Mouse (Mus musculus): Measurements from ENCODE around the gene C2cd2. TPM values are rescaled to one million over a fixed set of nuclear protein-coding genes. Genes with fewer than 3 reads are reported as not detected.

C2cd2 gene
- polyA plus RNA-seq, 2 experiments, result 14.2 to 21.7 TPM

DNA sequence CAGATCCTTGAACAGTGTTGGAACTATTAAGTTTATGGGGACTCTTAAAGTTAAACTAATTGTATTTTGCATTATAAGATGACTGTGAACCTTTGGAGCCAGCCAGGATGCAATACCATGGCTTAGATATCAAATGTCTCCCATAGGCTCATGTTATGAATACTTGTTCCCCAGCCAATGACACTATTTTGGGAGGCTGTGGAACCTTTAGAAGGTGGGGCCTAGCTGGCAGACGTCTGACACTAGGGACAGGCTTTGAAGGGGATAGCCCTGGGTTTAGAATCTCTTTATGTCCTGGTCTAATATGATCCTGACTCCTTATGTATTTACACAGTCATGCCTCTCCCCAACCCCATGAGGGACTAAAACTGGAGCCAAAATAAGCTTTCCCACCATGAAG, 88.0 kb downstream of the C2cd2 start:
- H3K9ac ChIP-seq (ENCODE audit: low read depth, low read length, severe bottlenecking), result no peak overlapping the region
- H3K4me3 ChIP-seq (replicated peaks; ENCODE audit: low read length), result no peak overlapping the region
- H3K36me3 ChIP-seq (ENCODE audit: control insufficient read depth, insufficient read depth, low read length), result peaks cover 40% of the 10 kb centered on the region
- no peak for ATAC-seq (ENCODE audit: low FRiP score, low read depth)
- DNase-seq (ENCODE audit: low spot score), result no peak
- H3K4me1 ChIP-seq (ENCODE audit: control insufficient read depth, insufficient read depth, low read length), result no peaks in the 10 kb centered on the region
- H3K27ac ChIP-seq (replicated peaks; ENCODE audit: low read depth, low read length), result no peak overlapping the region
- H3K9me3 ChIP-seq (ENCODE audit: control insufficient read depth, low read length), result no peaks in the 10 kb centered on the region
- H3K4me2 ChIP-seq (replicated peaks; ENCODE audit: low read depth, low read length, severe bottlenecking), result no peak overlapping the region
- no peak for TF ChIP-seq POLR2A (IDR thresholded peaks at IDR 0.05; ENCODE audit: borderline replicate concordance, extremely low read depth, insufficient read depth, insufficient read length)
- 39% methylated on average over 1 of the region's 1 CpGs for whole genome bisulfite sequencing
- H3K27me3 ChIP-seq (ENCODE audit: control insufficient read depth, insufficient read depth, low read length), result no peaks in the 10 kb centered on the region

- no peaks in the 10 kb centered on the region for H3K9me3 ChIP-seq (ENCODE audit: control insufficient read depth, low read length)
- WGBS, result 85% methylated on average over 5 of the region's 5 CpGs
- H3K27me3 ChIP-seq (ENCODE audit: control insufficient read depth, insufficient read depth, low read length), result no peaks in the 10 kb centered on the region
- H3K27ac ChIP-seq (replicated peaks; ENCODE audit: low read depth, low read length), result no peak overlapping the region
- ATAC-seq (ENCODE audit: low FRiP score, low read depth), result no peak
- H3K36me3 ChIP-seq (ENCODE audit: control insufficient read depth, insufficient read depth, low read length), result peaks cover 49% of the 10 kb centered on the region
- no peak for DNase-seq (ENCODE audit: low spot score)
- H3K4me2 ChIP-seq (replicated peaks; ENCODE audit: low read depth, low read length, severe bottlenecking), result no peak overlapping the region
- H3K4me3 ChIP-seq (replicated peaks; ENCODE audit: low read length), result no peak overlapping the region
- no peaks in the 10 kb centered on the region for H3K4me1 ChIP-seq (ENCODE audit: control insufficient read depth, insufficient read depth, low read length)
- no peak overlapping the region for H3K9ac ChIP-seq (ENCODE audit: low read depth, low read length, severe bottlenecking)
- TF ChIP-seq POLR2A (IDR thresholded peaks at IDR 0.05; ENCODE audit: borderline replicate concordance, extremely low read depth, insufficient read depth, insufficient read length), result no peak
Measured at GRCm38 (mm10) chr16:97872657-97873056, 89.7 kb downstream of the C2cd2 start.

- DNase-seq (ENCODE audit: low spot score) (no peak), ATAC-seq (ENCODE audit: low FRiP score, low read depth) (no peak)
- no peaks in the 10 kb centered on the region for H3K27me3 ChIP-seq (ENCODE audit: control insufficient read depth, insufficient read depth, low read length)
- H3K9me3 ChIP-seq (ENCODE audit: control insufficient read depth, low read length), result no peaks in the 10 kb centered on the region
- H3K27ac ChIP-seq (replicated peaks; ENCODE audit: low read depth, low read length), result no peak overlapping the region
- peaks cover 45% of the 10 kb centered on the region for H3K36me3 ChIP-seq (ENCODE audit: control insufficient read depth, insufficient read depth, low read length)
- H3K4me2 ChIP-seq (replicated peaks; ENCODE audit: low read depth, low read length, severe bottlenecking), result no peak overlapping the region
- 76% methylated on average over 6 of the region's 6 CpGs for WGBS
- no peak overlapping the region for H3K4me3 ChIP-seq (replicated peaks; ENCODE audit: low read length)
- H3K9ac ChIP-seq (ENCODE audit: low read depth, low read length, severe bottlenecking), result no peak overlapping the region
- H3K4me1 ChIP-seq (ENCODE audit: control insufficient read depth, insufficient read depth, low read length), result no peaks in the 10 kb centered on the region
- no peak for TF ChIP-seq POLR2A (IDR thresholded peaks at IDR 0.05; ENCODE audit: borderline replicate concordance, extremely low read depth, insufficient read depth, insufficient read length)
Measured at GRCm38 (mm10) chr16:97869193-97870102, 93.0 kb downstream of the C2cd2 start.

GRCm38 (mm10) chr16:97863932-97864467, 98.4 kb downstream of the C2cd2 start:
- no peak overlapping the region for H3K27ac ChIP-seq (replicated peaks; ENCODE audit: low read depth, low read length)
- no peak overlapping the region for H3K4me2 ChIP-seq (replicated peaks; ENCODE audit: low read depth, low read length, severe bottlenecking)
- no peaks in the 10 kb centered on the region for H3K9me3 ChIP-seq (ENCODE audit: control insufficient read depth, low read length)
- ATAC-seq (ENCODE audit: low FRiP score, low read depth) (no peak), DNase-seq (ENCODE audit: low spot score) (no peak)
- H3K9ac ChIP-seq (ENCODE audit: low read depth, low read length, severe bottlenecking), result no peak overlapping the region
- 77% methylated on average over 3 of the region's 3 CpGs for WGBS
- H3K36me3 ChIP-seq (ENCODE audit: control insufficient read depth, insufficient read depth, low read length), result peaks cover 19% of the 10 kb centered on the region
- H3K4me1 ChIP-seq (ENCODE audit: control insufficient read depth, insufficient read depth, low read length), result no peaks in the 10 kb centered on the region
- no peaks in the 10 kb centered on the region for H3K27me3 ChIP-seq (ENCODE audit: control insufficient read depth, insufficient read depth, low read length)
- no peak for TF ChIP-seq POLR2A (IDR thresholded peaks at IDR 0.05; ENCODE audit: borderline replicate concordance, extremely low read depth, insufficient read depth, insufficient read length)
- H3K4me3 ChIP-seq (replicated peaks; ENCODE audit: low read length), result no peak overlapping the region

- Histone ChIP-seq H3K27ac (replicated peaks; ENCODE audit: low read depth, low read length) (no peak overlapping the region), H3K4me3 (replicated peaks; ENCODE audit: low read length) (no peak overlapping the region), H3K4me2 (replicated peaks; ENCODE audit: low read depth, low read length, severe bottlenecking) (no peak overlapping the region), H3K9me3 (ENCODE audit: control insufficient read depth, low read length) (no peaks in the 10 kb centered on the region), H3K9ac (ENCODE audit: low read depth, low read length, severe bottlenecking) (no peak overlapping the region), H3K36me3 (ENCODE audit: control insufficient read depth, insufficient read depth, low read length) (no peaks in the 10 kb centered on the region; the same call in 1 of the 2 replicates), H3K4me1 (ENCODE audit: control insufficient read depth, insufficient read depth, low read length) (no peaks in the 10 kb centered on the region), H3K27me3 (ENCODE audit: control insufficient read depth, insufficient read depth, low read length) (no peaks in the 10 kb centered on the region)
- DNase-seq (ENCODE audit: low spot score) (no peak), ATAC-seq (ENCODE audit: low FRiP score, low read depth) (no peak)
- no peak for TF ChIP-seq POLR2A (IDR thresholded peaks at IDR 0.05; ENCODE audit: borderline replicate concordance, extremely low read depth, insufficient read depth, insufficient read length)
Measured at GRCm38 (mm10) chr16:97856050-97856449, 106.3 kb downstream of the C2cd2 start.

Measured in limb, embryonic 14.5 days (tissue).